Mouse (Mus musculus) hindbrain, embryonic 11.5 days (tissue): Measurements from ENCODE around the gene Sdha. TPM values are rescaled to one million over a fixed set of nuclear protein-coding genes. Genes with fewer than 3 reads are reported as not detected.

Source experiments
- ATAC-seq: fragments of 200-750 bp; cut with Nextera tagmentation; 2 replicates; pipeline ENCODE4 v1.8.0; 2017; ENCODE audit warnings: mild to moderate bottlenecking, moderate TSS enrichment, moderate library complexity; ENCODE audit not compliant: low FRiP score
- DNase-seq: peaks from one replicate; pipeline ENCODE4 v3.0.0-alpha.2; 2015; ENCODE audit warnings: low spot score
- H3K27ac ChIP-seq: fragments of 300-500 bp; sonication (generic); 2 replicates; pipeline ENCODE4 v1.5.1; 2014; ENCODE audit warnings: mild to moderate bottlenecking, low read depth, low read length
- H3K27me3 ChIP-seq: fragments of 300-500 bp; sonication (generic); 2 replicates; pipeline ENCODE4 v1.6.1; 2014; ENCODE audit warnings: mild to moderate bottlenecking, low read length, moderate library complexity, mixed read lengths; ENCODE audit not compliant: control insufficient read depth, insufficient read depth
- H3K36me3 ChIP-seq: fragments of 300-500 bp; sonication (generic); 2 replicates; pipeline ENCODE4 v1.6.1; 2014; ENCODE audit warnings: mild to moderate bottlenecking, low read length, moderate library complexity, mixed read lengths; ENCODE audit not compliant: control insufficient read depth, insufficient read depth
- H3K4me1 ChIP-seq: fragments of 300-500 bp; sonication (generic); replicated peaks from 2 replicates; pipeline ENCODE4 v1.6.1; 2014; ENCODE audit warnings: low read length, mixed read lengths; ENCODE audit not compliant: control insufficient read depth, insufficient read depth
- H3K4me2 ChIP-seq: fragments of 300-500 bp; sonication (generic); replicated peaks from 2 replicates; pipeline ENCODE4 v1.6.1; 2014; ENCODE audit warnings: mild to moderate bottlenecking, low read depth, low read length
- H3K4me3 ChIP-seq: fragments of 300-500 bp; sonication (generic); 2 replicates; pipeline ENCODE4 v1.5.1; 2014; ENCODE audit warnings: low read depth, low read length
- H3K9ac ChIP-seq: fragments of 300-500 bp; sonication (generic); 2 replicates; pipeline ENCODE4 v1.6.1; 2014; ENCODE audit warnings: low read depth, low read length
- H3K9me3 ChIP-seq: fragments of 300-500 bp; sonication (generic); 2 replicates; pipeline ENCODE4 v1.6.1; 2016; ENCODE audit warnings: low read length; ENCODE audit not compliant: control insufficient read depth
- WGBS: fragments of 180-500 bp; shearing (Covaris S2); extraction: QIAGEN DNeasy Blood & Tissue Kit; methylation state at CpG from one replicate; pipeline ENCODE4 v1.1.7; 2014; 5-methylcytosine and 5-hydroxymethylcytosine counted together
- polyA plus RNA-seq: library from polyadenylated mRNA; unstranded; fragments of >200 nt; fragmentation: Nextera tagmentation; extraction: Ambion mirVana; gene quantifications from 2 replicates; pipeline ENCODE4 v1.2.1, GENCODE M21; 2014

The Sdha gene
- polyA plus RNA-seq: 196 and 230 TPM in 2 replicates

DNA sequence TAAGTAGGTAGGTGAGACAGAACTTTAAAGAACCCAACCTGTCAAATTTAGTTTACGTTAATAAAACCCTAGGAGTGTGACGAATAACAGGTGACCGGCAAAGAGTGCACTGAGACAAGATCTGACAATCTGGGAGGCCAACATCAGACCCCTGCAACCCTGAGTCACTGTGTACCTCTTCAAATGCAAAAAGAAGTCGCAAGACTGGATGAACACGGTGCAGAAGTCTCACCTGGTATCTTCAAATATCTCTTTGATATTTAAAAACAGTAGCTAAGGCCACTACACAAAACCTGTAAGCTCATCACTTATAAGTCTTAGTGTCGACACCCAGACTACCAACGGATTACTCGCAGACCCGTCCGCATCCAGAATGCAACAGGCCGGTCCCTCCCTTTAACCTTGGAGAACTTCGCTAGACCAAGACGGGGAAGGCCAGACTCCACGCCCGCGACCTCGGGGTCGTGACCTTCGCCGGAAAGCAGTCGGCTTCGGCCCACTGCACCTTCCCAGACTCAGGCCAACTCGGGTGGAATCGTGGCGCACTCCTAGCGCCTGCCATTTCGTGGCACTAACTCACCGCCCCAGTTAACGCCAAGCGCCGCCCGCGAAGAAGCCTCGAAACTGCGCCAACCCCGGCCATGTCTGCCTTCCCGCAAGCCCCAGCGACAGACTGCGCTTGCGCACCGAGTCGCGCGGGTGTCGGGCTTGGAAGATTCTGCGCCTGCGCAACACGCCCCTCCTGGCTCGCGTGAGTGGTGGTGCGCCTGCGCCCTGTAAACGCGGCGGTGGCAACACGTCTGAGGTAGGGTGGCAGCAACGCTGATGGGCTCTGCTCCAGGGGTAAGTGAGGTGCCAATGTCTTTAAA lies at the start of gene Sdha, which contains the start of gene Ccdc127:
Sdha (minus strand) TSS at position 715 of the 869 bp plus-strand sequence.
Ccdc127 (plus strand) TSS at position 744 of the 869 bp plus-strand sequence.
- Histone ChIP-seq H3K27me3 (no peaks in the 10 kb centered on the region), H3K36me3 (no peaks in the 10 kb centered on the region), H3K27ac (peak within 1 kb of the TSS; percentile 67; the same call in 1 of the 2 replicates), H3K4me1 (no peaks in the 10 kb centered on the region), H3K9ac (peak within 1 kb of the TSS; percentile 66), H3K9me3 (no peaks in the 10 kb centered on the region), H3K4me3 (peak within 1 kb of the TSS; percentile 56), H3K4me2 (peak within 1 kb of the TSS; percentile 72)
- WGBS: 3% methylated on average over 57 of the region's 57 CpGs
- DNase-seq (peak; percentile 99), ATAC-seq (peak; percentile 97)

DNA sequence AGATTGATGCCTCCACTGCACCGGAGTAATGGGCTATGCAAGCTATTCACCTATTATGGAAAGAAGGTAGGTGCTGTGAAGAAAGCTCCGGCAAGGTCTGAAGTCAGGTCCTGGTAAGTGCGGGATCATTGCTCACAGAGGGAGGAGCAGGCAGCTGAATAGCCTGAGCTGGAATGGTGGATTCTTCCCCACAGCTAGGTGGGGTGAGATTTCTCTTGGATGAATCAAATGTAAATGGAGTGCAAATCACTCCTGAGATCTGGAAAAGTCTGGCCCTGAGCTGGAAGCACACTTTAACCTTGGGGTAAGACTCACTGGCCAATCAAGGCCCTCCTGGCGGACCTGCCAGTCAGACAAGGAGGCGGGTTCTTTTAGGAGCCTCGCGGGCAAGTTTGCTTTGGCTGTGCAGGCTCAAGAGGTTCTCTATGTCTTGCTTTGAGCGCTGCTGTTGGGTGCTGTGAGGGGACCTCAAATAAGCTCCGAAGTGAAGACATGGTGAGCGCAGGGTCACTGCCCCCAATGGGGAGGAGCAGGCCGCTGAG lies 49.3 kb upstream of the Sdha start, which contains the start of gene Ftl1-ps1:
Ftl1-ps1 (plus strand) TSS at position 397 of the 542 bp plus-strand sequence.
- Histone ChIP-seq H3K4me3 (no peak within 1 kb of the TSS), H3K4me2 (no peak within 1 kb of the TSS; the same call in 1 of the 2 replicates), H3K27me3 (no peaks in the 10 kb centered on the region), H3K4me1 (no peaks in the 10 kb centered on the region), H3K9me3 (no peaks in the 10 kb centered on the region), H3K9ac (no peak within 1 kb of the TSS), H3K27ac (no peak within 1 kb of the TSS), H3K36me3 (no peaks in the 10 kb centered on the region)
- WGBS: 14% methylated on average over 11 of the region's 11 CpGs
- DNase-seq (no peak), ATAC-seq (no peak)

DNA sequence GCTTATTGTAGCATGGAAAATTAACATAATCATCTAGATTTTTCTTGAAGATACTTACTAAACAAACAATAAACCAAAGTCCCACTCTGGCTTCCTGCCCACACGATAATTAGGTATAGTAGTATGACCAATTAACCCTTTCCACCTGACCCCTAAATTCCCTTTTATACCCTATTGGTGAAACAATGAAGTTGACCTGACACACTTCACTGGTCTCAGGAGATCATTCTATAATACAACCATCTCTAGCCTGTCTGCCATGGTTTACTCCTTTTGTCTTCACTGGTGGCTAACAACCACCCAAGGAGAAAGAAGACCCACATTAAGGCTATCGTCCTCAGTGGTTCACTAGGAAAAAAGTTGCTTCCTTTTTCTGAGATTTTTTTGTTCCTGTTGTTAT lies 41.1 kb upstream of the Sdha start:
- H3K27me3 ChIP-seq: no peaks in the 10 kb centered on the region
- H3K9ac ChIP-seq: no peak overlapping the region
- no peak overlapping the region for H3K4me3 ChIP-seq
- no peaks in the 10 kb centered on the region for H3K9me3 ChIP-seq
- no peak overlapping the region for H3K27ac ChIP-seq
- WGBS: 78% methylated on average over 2 of the region's 2 CpGs
- no peaks in the 10 kb centered on the region for H3K4me1 ChIP-seq
- no peak for DNase-seq
- H3K36me3 ChIP-seq: no peaks in the 10 kb centered on the region
- H3K4me2 ChIP-seq: no peak overlapping the region
- peak; percentile 38 for ATAC-seq

DNA sequence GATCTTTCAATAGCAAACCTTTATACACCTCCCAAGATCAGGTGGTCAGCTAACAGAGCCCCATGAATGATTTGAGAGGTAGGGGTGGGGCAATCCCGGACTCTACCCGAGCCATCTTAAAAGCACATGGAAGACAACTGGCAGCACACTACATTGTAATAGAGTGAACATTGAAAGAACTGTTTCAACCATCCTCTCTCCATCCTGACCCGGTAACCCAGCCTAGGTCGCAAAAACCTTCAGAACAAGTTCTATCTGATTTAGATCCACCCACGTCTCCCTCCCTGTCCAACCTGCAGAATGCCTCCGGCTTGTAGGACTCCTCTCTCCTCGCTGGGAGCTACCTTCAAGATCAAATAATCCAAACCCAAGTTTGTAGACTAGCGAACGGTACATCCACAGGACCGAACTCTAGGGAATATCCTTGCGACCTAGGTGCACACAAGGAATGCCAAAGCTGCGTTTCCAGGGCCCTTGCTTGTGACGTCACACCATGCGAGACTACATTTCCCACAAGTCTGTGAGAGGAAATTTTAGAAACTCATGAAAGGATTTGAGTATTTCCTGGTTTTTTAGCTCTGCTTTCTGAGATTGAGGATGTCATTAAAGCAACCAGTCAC lies 40.4 kb upstream of the Sdha start, which contains the start of gene Zfp72:
Zfp72 (minus strand) TSS at position 466 of the 620 bp plus-strand sequence.
- DNase-seq (peak; percentile 73), ATAC-seq (peak; percentile 93)
- Histone ChIP-seq H3K27ac (no peak within 1 kb of the TSS), H3K4me2 (peak within 1 kb of the TSS; percentile 50), H3K4me3 (peak within 1 kb of the TSS; percentile 56), H3K4me1 (no peaks in the 10 kb centered on the region), H3K9me3 (no peaks in the 10 kb centered on the region), H3K9ac (peak within 1 kb of the TSS; percentile 65), H3K36me3 (no peaks in the 10 kb centered on the region), H3K27me3 (no peaks in the 10 kb centered on the region)
- under 1% methylated on average over 14 of the region's 14 CpGs for WGBS

GRCm38 (mm10) chr13:74389730-74390129 lies 39.6 kb upstream of the Sdha start:
- H3K9ac ChIP-seq: no peak overlapping the region
- H3K36me3 ChIP-seq: no peaks in the 10 kb centered on the region
- H3K27me3 ChIP-seq: no peaks in the 10 kb centered on the region
- DNase-seq: no peak
- H3K4me2 ChIP-seq: peak overlapping the region; percentile 50; the same call in 1 of the 2 replicates
- WGBS: 68% methylated on average over 6 of the region's 6 CpGs
- no peak overlapping the region for H3K4me3 ChIP-seq
- H3K27ac ChIP-seq: no peak overlapping the region
- no peaks in the 10 kb centered on the region for H3K9me3 ChIP-seq
- H3K4me1 ChIP-seq: no peaks in the 10 kb centered on the region
- ATAC-seq: no peak

GRCm38 (mm10) chr13:74382289-74382688 lies 32.2 kb upstream of the Sdha start:
- no peak overlapping the region for H3K4me3 ChIP-seq
- no peak overlapping the region for H3K27ac ChIP-seq
- no peak overlapping the region for H3K4me2 ChIP-seq
- no peak overlapping the region for H3K9ac ChIP-seq
- no peaks in the 10 kb centered on the region for H3K9me3 ChIP-seq
- 74% methylated on average over 3 of the region's 3 CpGs for WGBS
- H3K27me3 ChIP-seq: no peaks in the 10 kb centered on the region
- ATAC-seq (no peak), DNase-seq (no peak)
- no peaks in the 10 kb centered on the region for H3K36me3 ChIP-seq
- H3K4me1 ChIP-seq: no peaks in the 10 kb centered on the region

DNA sequence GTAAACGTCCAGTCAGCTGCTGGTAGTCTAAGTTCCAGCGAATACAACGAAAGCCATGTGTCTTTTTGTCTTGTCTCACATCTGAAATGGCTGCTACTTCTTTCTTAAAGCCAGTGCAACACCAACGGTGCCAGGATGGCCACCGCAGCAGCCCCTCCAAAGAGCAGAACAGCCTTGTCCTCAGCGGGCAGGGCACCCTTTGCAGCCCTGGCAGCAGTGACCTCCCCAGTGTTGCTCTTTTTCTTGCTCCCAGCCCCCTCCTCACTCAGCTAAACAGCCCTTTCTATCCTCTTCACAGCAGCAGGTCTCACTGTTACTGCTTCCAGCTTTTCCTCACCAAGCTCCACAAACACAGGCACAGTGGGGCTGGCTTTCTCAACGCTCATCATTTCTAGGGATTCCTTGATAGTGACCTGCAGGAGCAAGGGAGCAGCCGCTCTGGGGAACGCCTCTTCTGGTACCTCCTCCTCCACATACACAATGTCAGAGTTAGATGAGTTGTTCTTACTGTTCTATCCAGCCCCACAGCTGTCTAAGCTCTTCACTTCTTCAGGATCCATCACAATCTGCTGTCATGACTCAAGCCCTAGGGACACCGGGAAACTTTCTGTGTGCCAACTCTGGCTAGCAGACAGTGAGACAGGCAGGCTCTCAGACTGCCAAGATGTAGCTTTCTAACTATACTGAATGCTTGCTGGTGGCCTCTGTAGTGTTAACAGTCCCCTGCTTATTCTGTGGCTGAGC lies 31.6 kb upstream of the Sdha start:
- no peak for DNase-seq
- H3K9ac ChIP-seq: no peak overlapping the region
- no peak for ATAC-seq

DNA sequence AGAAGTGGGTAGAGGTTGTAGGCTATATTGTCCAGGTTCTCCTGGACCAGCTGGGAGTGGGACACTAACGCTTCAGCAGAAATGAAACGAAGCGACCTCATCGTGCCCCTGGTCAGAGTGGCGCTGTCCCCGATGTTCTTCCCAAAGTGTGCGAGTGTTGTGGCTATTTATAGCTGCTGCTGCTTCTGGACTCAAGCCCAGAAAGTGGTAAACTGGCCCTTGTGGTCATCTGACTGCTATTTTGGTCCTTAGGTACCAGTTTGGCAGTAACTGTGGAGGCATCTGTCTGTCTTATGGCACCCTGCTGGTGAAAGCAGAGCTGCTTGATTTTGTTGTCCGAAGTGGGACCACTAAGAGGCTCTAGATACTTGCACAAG lies 13.8 kb upstream of the Sdha start, which contains the start of gene Lrrc14b:
Lrrc14b (minus strand) TSS at position 147 of the 377 bp plus-strand sequence.
- WGBS: 90% methylated on average over 8 of the region's 8 CpGs
- Histone ChIP-seq H3K4me1 (no peaks in the 10 kb centered on the region), H3K27me3 (no peaks in the 10 kb centered on the region), H3K36me3 (peaks cover 10% of the 10 kb centered on the region; the same call in 1 of the 2 replicates), H3K27ac (no peak within 1 kb of the TSS), H3K4me3 (no peak within 1 kb of the TSS), H3K9ac (no peak within 1 kb of the TSS), H3K9me3 (no peaks in the 10 kb centered on the region), H3K4me2 (no peak within 1 kb of the TSS)
- DNase-seq: no peak
- no peak for ATAC-seq

More for the DNA sequence above, 31.6 kb upstream of the Sdha start:
- no peak overlapping the region for H3K27ac ChIP-seq
- H3K27me3 ChIP-seq: no peaks in the 10 kb centered on the region
- no peaks in the 10 kb centered on the region for H3K9me3 ChIP-seq
- no peaks in the 10 kb centered on the region for H3K36me3 ChIP-seq
- WGBS: 77% methylated on average over 10 of the region's 10 CpGs
- H3K4me3 ChIP-seq: no peak overlapping the region
- H3K4me1 ChIP-seq: no peaks in the 10 kb centered on the region
- H3K4me2 ChIP-seq: no peak overlapping the region
